Mouse (Mus musculus) embryonic facial prominence, embryonic 10.5 days (tissue): Measurements from ENCODE around the gene Fen1. TPM values are rescaled to one million over a fixed set of nuclear protein-coding genes. Genes with fewer than 3 reads are reported as not detected.

ENCODE experiments used
- DNase-seq: peaks from one replicate; pipeline ENCODE4 v3.0.0-alpha.2; 2017; ENCODE audit warnings: low spot score
- H3K27ac ChIP-seq: fragments of 300-500 bp; sonication (generic); replicated peaks from 2 replicates; pipeline ENCODE4 v1.5.1; 2016; ENCODE audit warnings: mild to moderate bottlenecking
- H3K27me3 ChIP-seq: fragments of 300-500 bp; sonication (generic); replicated peaks from 2 replicates; pipeline ENCODE4 v1.6.1; 2016; ENCODE audit warnings: low read depth, mild to moderate bottlenecking; ENCODE audit not compliant: poor library complexity, severe bottlenecking
- H3K36me3 ChIP-seq: fragments of 300-500 bp; sonication (generic); replicated peaks from 2 replicates; pipeline ENCODE4 v1.6.1; 2016; ENCODE audit warnings: mild to moderate bottlenecking, moderate library complexity
- H3K4me1 ChIP-seq: fragments of 300-500 bp; sonication (generic); 2 replicates; pipeline ENCODE4 v1.6.1; 2016
- H3K4me3 ChIP-seq: fragments of 300-500 bp; sonication (generic); 2 replicates; pipeline ENCODE4 v1.5.1; 2016; ENCODE audit warnings: mild to moderate bottlenecking, moderate library complexity
- H3K9me3 ChIP-seq: fragments of 300-500 bp; sonication (generic); 2 replicates; pipeline ENCODE4 v1.6.1; 2016; ENCODE audit warnings: mild to moderate bottlenecking
- WGBS: fragments of 180-500 bp; shearing (Covaris S2); methylation state at CpG from one replicate; pipeline ENCODE4 v1.1.7; 2016; 5-methylcytosine and 5-hydroxymethylcytosine counted together
- polyA plus RNA-seq: library from polyadenylated mRNA; unstranded; fragments of >200 nt; fragmentation: Nextera tagmentation; extraction: Ambion mirVana; gene quantifications from 2 replicates; pipeline ENCODE4 v1.2.1, GENCODE M21; 2016

The Fen1 gene
- 183 and 199 TPM in 2 replicates for polyA plus RNA-seq

DNA sequence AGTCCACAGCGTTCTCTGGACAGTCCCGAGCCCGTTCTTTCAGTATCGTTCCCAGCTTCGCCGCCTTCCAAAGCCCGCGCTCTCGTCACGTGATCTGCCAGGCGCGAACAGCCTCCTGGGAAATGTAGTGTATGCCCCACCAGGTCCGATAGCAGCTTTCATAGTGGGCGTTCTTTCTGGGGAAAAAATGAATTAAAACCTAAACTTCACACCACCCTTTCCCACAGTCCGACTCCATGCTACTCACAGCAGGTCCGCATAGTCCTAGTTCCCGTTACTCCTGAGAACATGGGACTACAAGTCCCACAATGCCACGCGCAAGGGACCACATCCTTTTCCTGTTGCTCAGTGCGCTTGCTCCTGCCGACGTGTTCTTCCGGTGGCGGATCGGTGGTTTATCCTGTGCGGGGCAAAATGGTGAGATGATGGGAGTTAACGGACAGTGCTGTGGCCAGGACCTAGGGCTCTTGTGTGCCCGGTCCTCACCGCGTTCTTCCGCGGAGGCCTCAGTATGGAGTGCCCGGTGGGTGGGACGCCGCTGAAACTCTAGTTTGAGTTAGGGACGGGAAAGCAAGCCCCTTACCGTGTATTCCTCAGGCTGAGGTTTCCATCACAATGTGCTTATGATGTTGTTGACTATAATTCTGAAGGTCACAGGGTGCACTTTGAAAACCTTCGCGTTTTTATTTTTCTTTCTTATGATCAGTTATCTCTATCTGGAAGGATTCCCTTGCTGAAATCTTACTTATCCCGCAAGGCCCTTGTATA lies at the start of gene Fen1, which contains the start of gene Tmem258:
TSS of gene Fen1 (minus strand) at position 322 of the 768 bp plus-strand sequence.
TSS of gene Tmem258 (plus strand) at position 167 of the 768 bp plus-strand sequence.
- peak; percentile 91 for DNase-seq
- no peaks in the 10 kb centered on the region for H3K9me3 ChIP-seq
- peak within 1 kb of the TSS; percentile 68 for H3K4me3 ChIP-seq
- H3K27ac ChIP-seq, result peak within 1 kb of the TSS; percentile 93
- H3K4me1 ChIP-seq, result peaks cover 16% of the 10 kb centered on the region
- WGBS, result under 1% methylated on average over 40 of the region's 40 CpGs
- no peaks in the 10 kb centered on the region for H3K27me3 ChIP-seq
- peaks cover 64% of the 10 kb centered on the region for H3K36me3 ChIP-seq

DNA sequence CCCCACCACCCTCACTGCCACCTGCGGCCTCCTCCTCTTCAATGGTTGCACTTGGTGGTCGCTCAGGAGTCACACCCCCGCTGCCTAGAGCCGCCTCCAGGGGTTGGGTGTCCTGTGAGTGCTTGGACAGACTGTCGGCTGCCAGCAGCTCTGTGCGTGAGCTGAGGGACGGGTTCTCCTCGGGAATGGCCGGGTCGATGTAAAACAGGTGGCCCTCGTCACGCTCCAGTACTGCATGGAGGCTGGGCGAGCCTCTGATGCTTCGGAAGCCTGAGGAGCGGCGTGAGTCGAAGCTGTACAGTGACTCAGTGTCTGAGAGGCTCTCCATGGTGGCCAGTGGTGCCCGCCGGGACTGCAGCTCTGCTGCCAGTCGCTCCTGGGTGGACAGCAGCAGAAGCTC lies 44.2 kb upstream of the Fen1 start:
- H3K27ac ChIP-seq, result no peak overlapping the region; the same call in 1 of the 2 replicates
- DNase-seq, result peak; percentile 55
- H3K4me1 ChIP-seq, result peaks cover 44% of the 10 kb centered on the region
- peaks cover 25% of the 10 kb centered on the region; the same call in 1 of the 2 replicates for H3K27me3 ChIP-seq
- WGBS, result 52% methylated on average over 20 of the region's 20 CpGs
- no peaks in the 10 kb centered on the region for H3K9me3 ChIP-seq
- H3K36me3 ChIP-seq, result no peaks in the 10 kb centered on the region
- H3K4me3 ChIP-seq, result no peak overlapping the region

DNA sequence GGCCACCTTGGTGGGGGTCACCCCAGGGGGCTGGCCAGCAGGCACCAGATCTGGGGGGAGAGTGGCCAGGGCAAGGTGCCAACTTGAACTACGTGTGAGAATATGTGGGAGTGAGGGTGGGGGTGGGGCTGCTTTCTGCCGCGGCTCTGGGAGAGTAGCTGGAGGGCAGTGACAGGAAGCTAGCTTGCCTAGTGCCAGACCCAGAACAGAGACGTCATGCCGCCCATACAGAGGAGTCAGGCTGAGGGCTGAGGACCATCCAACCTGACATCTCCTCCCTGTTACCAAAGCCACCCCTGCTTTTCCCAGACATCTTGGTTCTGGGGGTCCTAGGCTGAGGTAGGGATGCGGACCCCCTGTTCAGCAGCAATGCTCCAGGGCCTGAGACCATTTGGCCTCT lies 43.2 kb upstream of the Fen1 start:
- 37% methylated on average over 6 of the region's 6 CpGs for WGBS
- Histone ChIP-seq H3K27ac (peak overlapping the region; percentile 57; the same call in 1 of the 2 replicates), H3K4me1 (peaks cover 50% of the 10 kb centered on the region)

DNA sequence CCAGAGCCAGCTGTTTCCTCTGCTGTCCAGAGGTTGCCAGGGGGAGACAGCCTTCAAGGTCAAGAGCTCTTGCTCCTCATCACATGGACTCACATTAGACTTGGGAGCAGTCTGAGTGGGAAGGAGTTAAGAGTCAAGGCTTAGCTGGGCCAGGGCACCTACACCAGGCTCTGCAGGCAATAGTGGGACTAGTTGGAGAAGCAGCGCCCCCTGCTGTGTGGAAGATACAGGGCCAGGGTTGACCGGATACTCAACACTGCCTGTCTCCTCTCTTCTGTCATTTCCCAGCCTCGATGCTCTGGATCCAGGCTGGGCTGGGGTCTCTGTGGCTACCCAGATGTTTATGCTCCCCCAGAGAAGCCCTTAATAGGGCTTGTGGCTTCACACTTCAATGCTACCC lies 40.2 kb upstream of the Fen1 start:
- DNase-seq, result peak; percentile 69
- no peak overlapping the region for H3K4me3 ChIP-seq
- no peaks in the 10 kb centered on the region for H3K36me3 ChIP-seq
- H3K4me1 ChIP-seq, result peaks cover 68% of the 10 kb centered on the region
- H3K27me3 ChIP-seq, result peaks cover 39% of the 10 kb centered on the region
- H3K27ac ChIP-seq, result no peak overlapping the region
- no peaks in the 10 kb centered on the region for H3K9me3 ChIP-seq
- WGBS, result 19% methylated on average over 3 of the region's 3 CpGs

More for the DNA sequence above, 43.2 kb upstream of the Fen1 start:
- no peak for DNase-seq
- no peaks in the 10 kb centered on the region for H3K9me3 ChIP-seq
- H3K36me3 ChIP-seq, result no peaks in the 10 kb centered on the region
- no peak overlapping the region for H3K4me3 ChIP-seq
- H3K27me3 ChIP-seq, result peaks cover 25% of the 10 kb centered on the region; the same call in 1 of the 2 replicates

DNA sequence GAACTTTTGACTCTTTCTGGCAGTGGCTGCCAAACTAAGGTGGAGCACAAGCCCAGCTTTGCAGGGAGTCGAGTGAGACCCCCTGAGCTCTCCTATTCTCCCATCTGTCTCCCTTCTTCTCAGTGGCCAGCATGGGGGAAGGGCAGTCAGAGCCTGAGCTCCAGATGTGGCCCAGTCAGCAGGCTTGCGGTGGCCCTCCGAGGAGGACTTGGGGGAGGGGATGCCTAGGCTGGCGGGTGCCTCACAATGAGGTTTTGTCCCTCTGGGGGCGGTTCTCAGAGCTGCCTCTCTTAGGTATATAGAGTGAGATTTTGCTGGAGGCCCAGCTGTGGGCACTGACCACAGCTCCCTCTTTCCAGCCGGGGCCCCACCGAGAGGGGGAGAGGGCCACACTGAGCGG lies 38.9 kb upstream of the Fen1 start:
- Histone ChIP-seq H3K9me3 (no peaks in the 10 kb centered on the region), H3K27me3 (peaks cover 45% of the 10 kb centered on the region), H3K27ac (peak overlapping the region; percentile 63), H3K36me3 (no peaks in the 10 kb centered on the region), H3K4me1 (peaks cover 68% of the 10 kb centered on the region), H3K4me3 (peak overlapping the region; percentile 1)
- DNase-seq, result peak; percentile 62
- WGBS, result 2% methylated on average over 8 of the region's 8 CpGs

DNA sequence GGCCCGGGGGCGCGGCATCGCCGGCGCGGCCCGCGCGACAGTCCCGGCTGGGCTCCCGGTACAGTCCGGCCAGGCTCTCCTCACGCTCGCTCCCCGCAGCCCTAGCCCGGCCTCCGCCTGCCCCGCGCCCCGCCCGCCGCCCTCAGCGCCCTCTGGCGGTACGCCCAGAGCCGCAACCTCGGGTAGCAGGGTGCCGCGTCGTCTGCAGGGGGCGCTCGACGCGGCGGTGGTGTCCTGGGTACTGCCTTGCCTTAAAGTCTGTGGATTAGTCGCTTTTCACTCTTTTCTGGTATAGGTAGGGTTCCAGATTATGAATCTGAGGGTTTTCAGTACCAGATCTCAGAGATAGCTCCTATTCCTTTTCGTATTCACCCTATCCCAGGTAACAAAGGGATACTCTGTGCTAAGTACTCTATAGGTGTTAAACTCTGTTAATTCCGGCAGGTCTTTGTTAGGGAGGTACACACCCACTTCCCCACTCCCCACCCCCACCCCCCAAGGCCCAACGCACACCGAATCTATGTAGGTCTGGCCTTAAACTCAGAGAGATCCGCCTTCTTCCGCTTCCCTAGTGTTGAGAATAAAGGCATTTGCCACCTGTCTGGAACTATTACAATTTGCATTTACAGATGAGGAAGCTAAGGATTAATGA lies 36.8 kb upstream of the Fen1 start, which contains the start of gene Myrf:
TSS of gene Myrf (minus strand) at position 95 of the 652 bp plus-strand sequence.
- H3K9me3 ChIP-seq, result no peaks in the 10 kb centered on the region
- DNase-seq, result peak; percentile 90
- peaks cover 48% of the 10 kb centered on the region for H3K4me1 ChIP-seq
- peaks cover 37% of the 10 kb centered on the region for H3K27me3 ChIP-seq
- WGBS, result 8% methylated on average over 43 of the region's 43 CpGs
- H3K36me3 ChIP-seq, result no peaks in the 10 kb centered on the region
- H3K27ac ChIP-seq, result peak within 1 kb of the TSS; percentile 85
- peak within 1 kb of the TSS; percentile 69 for H3K4me3 ChIP-seq

DNA sequence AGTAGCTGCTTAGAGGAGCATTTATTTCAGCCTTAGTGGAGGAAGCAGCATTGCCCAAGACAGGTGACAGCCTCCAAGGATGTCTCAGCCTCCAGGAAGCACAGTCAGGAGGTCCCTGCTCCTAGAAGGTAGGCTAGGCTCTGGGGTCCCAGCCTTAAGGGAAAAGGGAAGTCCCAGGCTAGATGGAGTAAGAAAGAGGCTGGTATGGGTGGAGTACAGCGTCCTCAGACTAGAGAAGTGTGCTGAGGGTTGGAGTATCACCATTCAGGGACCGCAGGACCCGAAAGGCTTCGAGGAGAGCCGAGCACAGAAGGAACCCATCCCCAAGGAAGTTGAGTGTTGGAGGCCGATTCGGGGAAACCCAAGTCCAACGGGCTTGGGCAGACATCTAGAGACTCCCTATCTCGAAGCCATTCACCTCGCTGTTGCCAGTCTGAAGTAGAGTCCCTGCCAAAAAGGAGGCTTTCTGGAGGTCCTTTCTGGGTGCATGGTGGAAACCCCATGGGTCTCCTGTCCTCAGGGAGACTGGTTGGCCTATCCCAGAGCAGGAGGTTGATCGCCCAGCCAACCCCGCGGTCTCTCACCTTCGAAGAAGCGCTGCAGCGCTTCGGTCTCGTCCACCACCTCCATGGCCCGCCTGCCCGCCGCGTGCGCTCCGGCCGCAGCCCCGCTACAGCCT lies 36.1 kb upstream of the Fen1 start:
- no peaks in the 10 kb centered on the region for H3K36me3 ChIP-seq
- H3K9me3 ChIP-seq, result no peaks in the 10 kb centered on the region
- DNase-seq, result no peak
- H3K27ac ChIP-seq, result peak overlapping the region; percentile 85
- H3K27me3 ChIP-seq, result peaks cover 32% of the 10 kb centered on the region
- peak overlapping the region; percentile 69 for H3K4me3 ChIP-seq
- WGBS, result 3% methylated on average over 26 of the region's 26 CpGs
- H3K4me1 ChIP-seq, result peaks cover 48% of the 10 kb centered on the region

DNA sequence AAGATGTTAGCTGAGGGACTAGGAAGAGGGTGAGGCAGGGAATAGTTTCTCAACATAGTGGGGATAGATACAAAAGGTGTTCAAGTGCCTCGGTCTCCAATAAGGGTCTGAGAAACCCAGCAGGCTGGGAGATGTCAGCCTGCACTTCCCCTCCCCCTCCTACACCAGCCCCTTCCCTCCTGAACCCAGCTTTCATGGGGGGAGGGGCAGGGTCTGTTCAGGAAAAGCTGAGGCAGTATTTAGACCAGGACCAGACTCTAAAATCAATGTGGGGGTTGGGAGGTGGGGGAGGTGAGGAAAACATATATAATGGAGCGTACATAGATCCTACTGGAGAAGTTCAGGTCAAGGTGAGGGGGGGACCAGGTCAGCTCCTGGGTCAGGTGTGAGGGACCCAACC lies 35.5 kb upstream of the Fen1 start:
- peak; percentile 45 for DNase-seq
- Histone ChIP-seq H3K9me3 (no peaks in the 10 kb centered on the region), H3K27me3 (peaks cover 32% of the 10 kb centered on the region), H3K27ac (peak overlapping the region; percentile 85; the same call in 1 of the 2 replicates), H3K4me3 (peak overlapping the region; percentile 69), H3K4me1 (peaks cover 46% of the 10 kb centered on the region), H3K36me3 (no peaks in the 10 kb centered on the region)
- 29% methylated on average over 2 of the region's 2 CpGs for WGBS

DNA sequence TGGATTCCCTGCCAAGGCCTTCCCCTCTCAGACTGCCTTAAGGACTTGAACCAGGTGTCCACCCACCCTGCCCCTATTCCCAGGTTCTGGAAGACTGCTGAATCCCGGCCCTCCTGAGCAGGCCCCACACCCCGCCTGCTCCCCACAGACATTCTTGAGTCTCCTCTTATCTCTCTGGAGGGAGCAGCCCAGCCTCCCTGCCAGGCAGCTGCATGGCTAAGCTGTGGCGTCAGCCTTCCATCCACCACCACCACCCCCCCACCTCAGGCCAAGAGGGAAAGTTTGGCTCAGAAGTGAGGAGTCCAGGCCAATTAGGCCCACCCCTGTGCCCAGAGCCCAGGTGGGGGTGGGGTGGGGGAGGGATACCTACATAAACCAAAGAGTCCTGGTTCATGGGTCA lies 34.5 kb upstream of the Fen1 start:
- peaks cover 32% of the 10 kb centered on the region for H3K27me3 ChIP-seq
- H3K27ac ChIP-seq, result no peak overlapping the region
- peaks cover 36% of the 10 kb centered on the region for H3K4me1 ChIP-seq
- 66% methylated on average over 3 of the region's 3 CpGs for WGBS
- H3K4me3 ChIP-seq, result no peak overlapping the region
- no peak for DNase-seq
- H3K9me3 ChIP-seq, result no peaks in the 10 kb centered on the region
- H3K36me3 ChIP-seq, result no peaks in the 10 kb centered on the region

DNA sequence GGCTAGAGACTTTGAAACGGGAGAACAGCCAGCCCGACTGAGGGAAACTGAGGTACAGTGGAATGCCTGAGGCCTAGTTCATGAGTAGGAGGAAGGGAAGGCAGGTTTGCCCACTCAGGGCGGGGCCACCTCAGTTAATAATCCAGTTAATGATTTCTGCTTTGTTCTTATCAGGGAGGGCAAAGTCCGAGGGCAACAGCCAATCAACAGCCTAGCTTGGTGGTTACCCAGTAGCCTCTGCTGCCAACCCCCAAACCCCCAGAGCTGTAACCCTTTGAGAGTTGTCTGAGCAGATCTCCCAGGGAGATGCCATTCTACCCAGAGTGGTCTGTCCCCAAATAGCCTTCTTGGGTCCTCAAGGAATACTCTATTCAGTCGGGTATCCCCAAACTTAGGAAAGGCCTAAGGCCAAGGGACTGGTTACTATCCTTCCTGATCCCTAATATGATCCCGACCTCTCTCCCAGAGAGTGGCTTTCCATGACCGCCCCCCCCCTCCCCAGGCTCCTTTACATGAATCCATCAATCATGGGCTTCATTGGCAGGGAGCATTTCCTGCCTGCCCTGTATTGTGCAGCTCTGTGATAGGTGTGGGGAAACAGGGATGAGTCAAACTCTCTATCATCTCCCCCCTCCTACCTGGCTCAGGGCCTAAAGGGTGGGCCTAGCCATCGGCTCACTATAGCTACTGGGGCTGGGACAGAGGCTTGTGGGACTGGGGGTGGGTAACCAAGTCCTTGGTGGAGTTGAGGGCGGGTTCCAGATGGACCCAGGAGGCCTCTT lies 32.0 kb upstream of the Fen1 start:
- Histone ChIP-seq H3K27ac (no peak overlapping the region), H3K27me3 (peaks cover 49% of the 10 kb centered on the region), H3K36me3 (no peaks in the 10 kb centered on the region), H3K4me3 (no peak overlapping the region), H3K9me3 (no peaks in the 10 kb centered on the region), H3K4me1 (peaks cover 51% of the 10 kb centered on the region)
- DNase-seq, result no peak
- 89% methylated on average over 9 of the region's 9 CpGs for WGBS

DNA sequence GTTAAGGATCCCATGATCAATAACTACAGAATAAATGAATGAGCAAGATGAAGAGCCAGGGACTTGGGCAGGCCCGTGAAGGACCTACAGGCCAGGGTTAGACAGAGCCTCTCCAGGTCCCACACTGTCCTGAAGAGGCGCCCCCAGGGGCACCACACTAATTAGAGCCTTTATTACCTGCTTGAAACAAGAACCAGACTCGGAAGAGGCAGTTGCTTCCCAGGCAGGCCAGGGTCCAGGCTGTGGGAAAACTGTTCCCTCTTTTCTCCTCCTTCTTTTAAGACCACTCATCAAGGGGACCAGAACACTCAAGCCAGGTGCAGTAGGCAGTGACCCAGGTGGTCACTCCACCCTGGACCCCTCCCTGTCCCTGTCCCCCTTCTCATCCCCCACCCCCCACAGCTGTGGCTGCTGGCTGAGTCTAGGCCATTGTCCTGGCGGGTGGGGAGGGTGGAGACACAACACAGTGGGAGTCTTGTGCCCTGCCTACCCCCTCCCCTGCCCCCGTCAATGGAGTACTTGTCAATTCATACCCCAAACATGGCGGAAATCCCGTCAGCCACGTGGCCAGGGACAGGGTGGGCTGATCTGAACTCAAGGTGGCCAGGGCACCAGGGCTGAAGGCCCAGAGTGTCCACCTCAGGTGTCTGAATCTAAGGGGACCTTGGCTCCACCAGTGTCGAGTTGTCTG lies 28.5 kb upstream of the Fen1 start:
- no peak overlapping the region for H3K4me3 ChIP-seq
- peaks cover 25% of the 10 kb centered on the region for H3K27me3 ChIP-seq
- H3K4me1 ChIP-seq, result peaks cover 46% of the 10 kb centered on the region
- no peak for DNase-seq
- no peak overlapping the region; the same call in 1 of the 2 replicates for H3K27ac ChIP-seq
- H3K36me3 ChIP-seq, result no peaks in the 10 kb centered on the region; the same call in 1 of the 2 replicates
- no peaks in the 10 kb centered on the region for H3K9me3 ChIP-seq
- 33% methylated on average over 9 of the region's 9 CpGs for WGBS
